Mouse (Mus musculus): Measurements from ENCODE around the gene Vmn2r63. TPM values are rescaled to one million over a fixed set of nuclear protein-coding genes. Genes with fewer than 3 reads are reported as not detected.
"Not testable (repeated sequence)": the region's sequence is repeated elsewhere in the genome, so short reads cannot be mapped to it uniquely, and the experiment has no call there.

Vmn2r63 gene
- polyA plus RNA-seq (2012): under 0.01 and 0.01 TPM in 2 replicates

GRCm38 (mm10) chr7:42933722-42934121 lies at the start of gene Vmn2r63:
Vmn2r63 (minus strand) TSS chr7:42933822.
- H3K4me3 ChIP-seq (replicated peaks); H3K36me3 ChIP-seq (ENCODE audit: control insufficient read depth); H3K4me1 ChIP-seq (ENCODE audit: control insufficient read depth); H3K9me3 ChIP-seq (ENCODE audit: control insufficient read depth, low read length); H3K27me3 ChIP-seq (ENCODE audit: control insufficient read depth): not testable (repeated sequence)

DNA sequence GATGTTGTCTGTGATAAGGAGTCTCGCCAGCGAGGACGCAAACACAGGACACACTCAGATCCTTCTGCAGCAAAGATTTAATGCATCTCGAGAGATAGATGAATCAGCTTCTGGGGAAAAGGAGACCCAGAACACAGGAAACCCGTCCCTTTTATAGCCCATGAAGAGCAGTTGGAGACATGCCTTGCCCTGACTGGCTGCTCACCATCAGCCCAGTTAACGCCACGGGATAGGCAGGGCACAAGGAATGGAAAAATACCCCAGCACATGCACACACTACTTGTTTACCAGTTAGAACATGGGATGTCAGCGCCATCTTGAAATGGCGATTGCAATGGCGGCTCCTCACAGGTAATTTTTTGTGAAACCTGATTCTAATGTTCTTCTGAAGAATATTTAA lies 47.1 kb upstream of the Vmn2r63 start:
- TF ChIP-seq TAL1 (IDR thresholded peaks at IDR 0.05; ENCODE audit: low read length) (no peak), GATA1 (IDR thresholded peaks at IDR 0.05; ENCODE audit: low read length) (no peak)
- Histone ChIP-seq H3K36me3 (ENCODE audit: control insufficient read depth) (no peaks in the 10 kb centered on the region), H3K4me3 (replicated peaks) (no peak overlapping the region)

DNA sequence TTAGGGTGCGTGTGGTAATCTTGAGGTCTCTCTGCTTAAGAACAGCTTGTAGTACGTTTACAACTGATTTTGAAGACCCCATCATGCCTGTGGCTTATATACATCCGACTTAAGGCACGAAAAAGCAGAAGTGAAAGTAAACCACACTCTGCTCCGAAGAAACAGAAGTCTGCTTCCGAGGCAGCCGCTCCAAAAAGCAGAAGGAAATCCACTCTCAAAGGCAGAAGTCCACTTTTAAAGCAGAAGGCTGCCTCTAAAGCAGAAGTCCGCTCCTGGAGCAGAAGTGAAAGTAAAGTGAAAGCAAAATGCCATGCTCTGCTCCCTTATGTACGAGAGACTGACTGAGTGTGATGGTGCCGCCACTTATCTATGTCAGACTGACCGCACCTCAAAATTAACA lies 46.5 kb upstream of the Vmn2r63 start:
- peak overlapping the region; percentile 30 for H3K4me3 ChIP-seq (replicated peaks)
- H3K36me3 ChIP-seq (ENCODE audit: control insufficient read depth): no peaks in the 10 kb centered on the region
- no peaks in the 10 kb centered on the region for H3K27me3 ChIP-seq (ENCODE audit: control insufficient read depth)
- TF ChIP-seq TAL1 (IDR thresholded peaks at IDR 0.05; ENCODE audit: low read length) (no peak), GATA1 (IDR thresholded peaks at IDR 0.05; ENCODE audit: low read length) (no peak)
- peaks cover 36% of the 10 kb centered on the region for H3K9me3 ChIP-seq (ENCODE audit: control insufficient read depth, low read length)
- no peaks in the 10 kb centered on the region for H3K4me1 ChIP-seq (ENCODE audit: control insufficient read depth)

More for the DNA sequence above, 47.1 kb upstream of the Vmn2r63 start:
- Histone ChIP-seq H3K4me1 (ENCODE audit: control insufficient read depth) (no peaks in the 10 kb centered on the region), H3K9me3 (ENCODE audit: control insufficient read depth, low read length) (peaks cover 36% of the 10 kb centered on the region), H3K27me3 (ENCODE audit: control insufficient read depth) (no peaks in the 10 kb centered on the region)

DNA sequence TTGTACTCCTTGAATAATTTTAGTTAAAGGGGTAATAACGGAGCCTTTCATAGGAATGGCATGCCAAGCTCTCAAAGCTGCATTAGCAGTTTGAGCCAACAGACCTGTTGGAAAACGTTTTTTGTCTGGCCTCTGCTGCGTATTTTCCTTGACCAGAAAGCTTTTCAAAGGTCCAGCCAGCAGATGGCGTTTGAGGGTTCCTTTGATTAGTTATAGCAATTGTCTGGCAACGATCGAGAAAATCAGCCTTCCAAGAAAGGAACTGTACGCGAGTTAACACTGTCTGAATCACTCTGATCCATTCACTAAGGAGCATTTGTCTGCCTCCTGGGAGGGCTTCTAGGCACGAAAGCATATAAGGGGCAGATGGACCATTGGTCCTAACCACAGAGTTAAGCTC lies 31.6 kb upstream of the Vmn2r63 start:
- Histone ChIP-seq H3K4me3 (replicated peaks) (no peak overlapping the region), H3K36me3 (ENCODE audit: control insufficient read depth) (no peaks in the 10 kb centered on the region), H3K4me1 (ENCODE audit: control insufficient read depth) (no peaks in the 10 kb centered on the region), H3K9me3 (ENCODE audit: control insufficient read depth, low read length) (peaks cover 47% of the 10 kb centered on the region), H3K27me3 (ENCODE audit: control insufficient read depth) (no peaks in the 10 kb centered on the region)
- TF ChIP-seq GATA1 (IDR thresholded peaks at IDR 0.05; ENCODE audit: low read length): no peak
- no peak for TF ChIP-seq TAL1 (IDR thresholded peaks at IDR 0.05; ENCODE audit: low read length)

- not testable (repeated sequence) for H3K4me3 ChIP-seq (replicated peaks)
These were observed 35.6 kb downstream of the Vmn2r63 start for GRCm38 (mm10) chr7:42898067-42898466.

DNA sequence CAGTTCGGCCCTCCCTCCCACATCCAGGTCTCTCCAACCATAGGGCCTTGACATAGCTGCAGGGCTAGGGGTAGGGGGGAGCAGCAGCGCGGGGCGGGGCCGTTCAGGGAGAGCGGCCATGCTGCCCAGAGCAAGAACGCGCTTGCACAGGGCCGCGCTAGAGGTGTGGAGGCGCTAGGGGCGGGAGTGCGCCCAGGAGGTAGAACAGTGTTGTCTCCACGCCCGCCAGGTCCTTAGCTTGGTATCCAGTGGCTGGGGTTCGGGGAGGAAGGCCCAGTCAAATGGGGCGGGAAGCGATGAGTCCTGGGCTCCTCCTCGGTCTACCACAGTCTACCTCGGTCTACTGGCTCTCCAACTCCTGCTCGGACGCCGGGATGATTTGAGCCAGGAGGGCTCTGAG lies 55.5 kb downstream of the Vmn2r63 start:
- H3K27me3 ChIP-seq (ENCODE audit: control insufficient read depth): no peaks in the 10 kb centered on the region
- no peaks in the 10 kb centered on the region for H3K4me1 ChIP-seq (ENCODE audit: control insufficient read depth)
- no peak overlapping the region for H3K4me3 ChIP-seq (replicated peaks)
- no peaks in the 10 kb centered on the region for H3K36me3 ChIP-seq (ENCODE audit: control insufficient read depth)
- no peak for TF ChIP-seq TAL1 (IDR thresholded peaks at IDR 0.05; ENCODE audit: low read length)
- no peak for TF ChIP-seq GATA1 (IDR thresholded peaks at IDR 0.05; ENCODE audit: low read length)
- H3K9me3 ChIP-seq (ENCODE audit: control insufficient read depth, low read length): peaks cover 18% of the 10 kb centered on the region

More at GRCm38 (mm10) chr7:42898067-42898466, 35.6 kb downstream of the Vmn2r63 start:
- not testable (repeated sequence) for H3K4me1 ChIP-seq (ENCODE audit: control insufficient read depth); H3K27me3 ChIP-seq (ENCODE audit: control insufficient read depth); H3K36me3 ChIP-seq (ENCODE audit: control insufficient read depth)
- peaks cover 21% of the 10 kb centered on the region for H3K9me3 ChIP-seq (ENCODE audit: control insufficient read depth, low read length)

DNA sequence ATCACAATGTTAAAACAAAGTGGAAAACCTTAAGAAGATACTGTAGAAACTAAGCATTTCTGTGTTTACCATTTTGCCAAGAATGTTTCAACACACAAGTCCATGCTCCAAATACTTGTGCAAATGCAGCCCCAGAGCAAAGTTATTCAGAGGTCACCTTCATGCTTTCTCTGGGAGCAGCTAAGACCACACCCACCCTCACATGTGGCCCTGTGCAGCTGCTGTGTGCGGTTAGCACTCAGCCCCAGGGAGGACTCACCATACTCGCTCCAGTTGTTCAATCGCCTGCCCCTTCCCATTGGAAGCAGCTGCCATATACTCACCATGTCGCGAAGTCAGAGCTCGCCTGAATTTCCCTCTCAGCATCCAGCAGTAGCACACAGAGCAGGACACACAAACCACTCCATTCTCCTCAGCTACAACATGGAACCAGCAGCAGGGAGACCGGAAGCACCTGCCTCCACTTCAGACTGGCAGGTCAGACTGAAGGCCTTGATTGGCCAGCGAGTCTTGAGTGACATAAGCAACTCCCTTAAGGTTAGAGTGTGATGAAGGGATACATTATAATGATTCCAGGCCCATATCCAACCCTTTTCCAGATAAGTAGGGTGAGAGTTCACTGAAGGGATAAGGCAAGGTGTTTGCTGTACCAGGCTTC lies 66.7 kb downstream of the Vmn2r63 start, which contains the start of gene Gm2381:
TSS of gene Gm2381 (minus strand) at position 434 of the 658 bp plus-strand sequence.
- H3K36me3 ChIP-seq (ENCODE audit: control insufficient read depth); H3K4me3 ChIP-seq (replicated peaks); H3K9me3 ChIP-seq (ENCODE audit: control insufficient read depth, low read length); H3K27me3 ChIP-seq (ENCODE audit: control insufficient read depth); H3K4me1 ChIP-seq (ENCODE audit: control insufficient read depth): not testable (repeated sequence)

Other genes with a start within 250 kb of the Vmn2r63 start
- gene Zfp975, start 241.1 kb downstream of the Vmn2r63 start, polyA plus RNA-seq (2012): not detected in 2 replicates
- gene Gm17067, start 206.8 kb downstream of the Vmn2r63 start, polyA plus RNA-seq (2012): not detected in 2 replicates
- not detected in 2 replicates for gene Vmn2r62, start 140.3 kb downstream of the Vmn2r63 start, polyA plus RNA-seq (2012)
- not detected in 2 replicates for gene Gm2381, start 66.6 kb downstream of the Vmn2r63 start, polyA plus RNA-seq (2012)
- not detected in 2 replicates for gene Gm9268, start 84.9 kb upstream of the Vmn2r63 start, polyA plus RNA-seq (2012)
- 0.01 TPM in 1 of 2 replicates, not detected in the other for gene Zfp936, start 180.4 kb upstream of the Vmn2r63 start, polyA plus RNA-seq (2012)

All from erythroblast, embryonic 14.5 days (primary cell).